Mouse (Mus musculus) adrenal gland, adult 8-10 months (tissue): Measurements from ENCODE around the gene Tmem106b. TPM values are rescaled to one million over a fixed set of nuclear protein-coding genes. Genes with fewer than 3 reads are reported as not detected.
A peak's percentile ranks its signal among the peaks of the same experiment; 100 is the strongest.

Experiments
- DNase-seq: peaks from one replicate; pipeline ENCODE4 v3.0.0; 2022
- total RNA-seq, 4 experiments: library from RNA; stranded (reverse); gene quantifications; 2 replicates each; pipeline ENCODE4 v1.2.4; 2022

Tmem106b gene
- 100 to 1,000 TPM in 3 of 4 experiments, 10 to 100 TPM in 1; 98.9 to 148 (median 129) TPM for total RNA-seq

- peak; percentile 96 for DNase-seq
These were observed at the start of gene Tmem106b for GRCm38 (mm10) chr6:13069302-13070146. Gene Tmem106b (plus strand): TSS chr6:13069759.

GRCm38 (mm10) chr6:13021245-13022100 is 48.1 kb upstream of the Tmem106b start:
- no peak for DNase-seq

DNA sequence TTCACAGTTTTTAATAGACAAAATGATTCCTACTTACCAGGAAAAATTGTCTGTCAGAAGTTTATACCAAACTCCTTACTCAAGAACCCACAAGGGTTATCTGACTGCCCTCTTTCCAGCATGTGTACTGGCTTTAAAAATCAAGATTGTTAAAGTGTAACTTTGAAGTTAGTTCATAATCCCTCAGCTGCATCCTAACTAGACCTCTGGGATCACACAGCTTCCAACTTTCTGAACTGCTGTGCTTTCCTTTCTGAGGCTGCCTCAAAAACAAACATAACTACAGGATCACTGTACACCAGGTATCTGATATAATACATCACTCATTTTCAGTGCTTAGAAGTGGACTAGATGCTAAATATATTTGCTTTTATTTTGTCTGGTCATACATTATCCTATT is 39.0 kb upstream of the Tmem106b start:
- DNase-seq: no peak

GRCm38 (mm10) chr6:13030961-13031360 is 38.6 kb upstream of the Tmem106b start:
- DNase-seq: no peak

- DNase-seq: no peak
These were observed 17.0 kb upstream of the Tmem106b start for GRCm38 (mm10) chr6:13052408-13053200.

DNA sequence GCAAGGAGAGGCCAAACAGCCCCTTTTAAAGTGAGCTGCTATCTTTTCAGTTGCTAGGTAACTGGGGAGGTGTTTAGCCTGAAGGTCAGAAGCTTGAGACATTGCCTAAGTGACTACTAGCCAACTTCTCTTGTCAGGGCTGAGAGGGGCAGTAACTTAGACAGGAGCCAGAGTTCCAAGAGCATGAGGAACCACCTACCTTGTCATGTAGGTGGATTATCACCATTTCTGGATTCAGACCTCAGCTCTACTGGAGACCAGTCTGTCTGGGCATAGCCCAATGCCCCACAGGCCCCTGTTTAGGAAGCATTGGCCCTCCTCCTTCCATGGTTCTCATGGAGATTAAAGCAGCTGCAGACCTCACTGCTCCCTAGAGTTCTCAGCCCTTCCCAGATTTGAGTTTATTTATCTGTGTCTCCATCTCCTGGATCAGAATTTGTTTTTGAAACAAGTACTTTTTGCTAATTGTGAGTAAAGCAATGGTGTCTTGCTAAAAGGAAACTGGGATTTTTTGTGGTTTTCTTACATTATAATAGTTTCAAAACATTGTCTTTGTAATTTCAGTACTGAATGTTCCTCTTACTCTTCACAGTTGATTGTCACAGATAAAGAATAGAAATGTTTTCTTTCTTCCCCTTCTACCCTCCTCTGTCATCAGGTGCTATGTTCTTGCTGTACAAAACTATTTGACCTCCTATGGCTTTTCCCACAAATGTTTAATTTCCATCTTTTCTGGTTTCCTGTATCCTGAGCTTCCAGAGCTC is 8.1 kb upstream of the Tmem106b start:
- no peak for DNase-seq

DNA sequence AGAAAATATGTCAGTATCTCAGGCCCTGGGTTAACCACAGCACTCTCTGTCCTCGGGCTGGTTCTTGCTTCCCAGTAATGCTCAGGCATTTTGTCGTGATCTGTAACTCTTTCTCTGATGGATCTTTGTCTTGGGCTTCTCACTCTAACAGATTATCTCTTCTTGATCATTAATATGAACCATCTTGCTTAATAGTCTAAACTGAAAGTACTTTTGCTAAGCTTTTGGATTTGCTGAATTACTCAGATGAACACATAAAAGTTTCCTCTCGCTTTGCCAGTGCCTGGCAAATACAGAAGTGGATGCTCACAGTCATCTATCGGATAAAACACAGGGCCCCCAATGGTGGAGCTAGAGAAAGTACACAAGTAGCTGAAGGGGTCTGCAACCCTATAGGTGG is 7.5 kb upstream of the Tmem106b start:
- DNase-seq: no peak

GRCm38 (mm10) chr6:13062691-13063255 is 6.8 kb upstream of the Tmem106b start:
- no peak for DNase-seq

DNA sequence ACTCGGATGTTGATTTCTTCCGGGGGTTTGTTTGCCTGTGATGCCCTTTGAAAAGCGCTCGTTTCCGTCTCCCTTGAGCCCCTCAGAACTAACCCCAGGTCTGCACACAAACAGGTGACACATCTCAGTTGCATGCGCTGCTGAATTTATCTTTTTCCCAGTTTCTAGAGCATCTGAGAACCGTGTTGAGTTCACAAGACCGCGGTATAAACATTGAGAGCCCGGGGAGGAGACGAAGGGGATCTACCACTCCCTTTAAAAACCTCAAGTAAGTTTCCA is 527 bp downstream of the Tmem106b start:
- no peak for DNase-seq

DNA sequence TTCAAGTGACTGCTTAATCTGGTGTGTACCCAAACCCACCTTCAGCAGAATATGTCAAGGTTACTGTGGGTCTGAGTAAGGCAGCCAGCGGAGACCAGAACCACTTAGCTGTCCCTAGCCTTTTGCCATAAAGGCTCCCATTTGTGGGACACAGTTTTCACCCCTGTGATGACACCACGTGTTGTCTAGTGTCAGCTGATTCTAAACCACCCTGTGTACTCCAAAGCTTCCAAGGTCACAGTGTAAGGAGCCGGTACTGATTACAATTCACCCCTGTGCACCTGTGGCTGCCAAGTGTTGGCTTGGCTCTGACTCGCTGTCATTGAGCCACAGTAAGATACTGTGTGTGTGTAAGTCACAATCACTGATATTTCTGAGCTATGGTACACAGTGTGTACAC is 926 bp downstream of the Tmem106b start:
- peak; percentile 19 for DNase-seq

DNA sequence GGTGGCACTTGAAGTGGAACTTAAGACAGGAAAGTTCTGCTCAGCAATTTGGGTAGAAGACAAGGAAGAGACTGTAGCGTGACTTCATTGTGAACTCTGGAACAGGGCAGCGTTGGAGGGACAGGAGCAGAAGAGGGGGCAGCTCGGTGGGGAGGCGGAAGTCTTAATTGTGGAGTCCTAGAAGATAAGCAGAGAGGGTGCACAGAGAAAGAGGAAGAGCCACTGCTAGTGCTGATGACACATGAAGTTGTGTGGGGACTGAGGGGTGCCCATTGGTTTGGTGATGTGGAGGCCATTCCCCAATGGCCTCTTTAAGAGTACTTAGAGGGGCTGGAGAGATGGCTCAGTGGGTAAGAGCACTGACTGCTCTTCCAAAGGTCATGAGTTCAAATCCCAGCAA is 3.5 kb downstream of the Tmem106b start:
- DNase-seq: no peak

DNA sequence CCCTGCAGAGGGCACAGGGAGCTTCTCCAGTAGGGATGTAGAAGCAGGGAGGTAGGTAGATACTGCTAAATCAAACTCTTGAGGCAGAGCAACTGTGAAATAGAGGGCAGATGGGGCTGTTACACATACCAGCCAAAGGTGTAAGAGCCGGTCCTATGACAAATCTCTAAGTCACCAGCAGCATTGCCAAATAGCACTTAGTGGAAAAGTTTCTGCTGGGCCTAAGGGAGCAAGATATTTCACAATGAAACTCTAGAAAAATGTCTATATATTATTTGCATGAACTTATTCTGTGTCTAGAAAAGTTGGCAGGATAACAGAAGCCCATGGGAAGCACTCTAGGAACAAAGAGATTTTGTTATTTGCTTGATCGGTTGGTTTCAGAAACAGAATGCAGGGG is 4.3 kb downstream of the Tmem106b start:
- DNase-seq: no peak

DNA sequence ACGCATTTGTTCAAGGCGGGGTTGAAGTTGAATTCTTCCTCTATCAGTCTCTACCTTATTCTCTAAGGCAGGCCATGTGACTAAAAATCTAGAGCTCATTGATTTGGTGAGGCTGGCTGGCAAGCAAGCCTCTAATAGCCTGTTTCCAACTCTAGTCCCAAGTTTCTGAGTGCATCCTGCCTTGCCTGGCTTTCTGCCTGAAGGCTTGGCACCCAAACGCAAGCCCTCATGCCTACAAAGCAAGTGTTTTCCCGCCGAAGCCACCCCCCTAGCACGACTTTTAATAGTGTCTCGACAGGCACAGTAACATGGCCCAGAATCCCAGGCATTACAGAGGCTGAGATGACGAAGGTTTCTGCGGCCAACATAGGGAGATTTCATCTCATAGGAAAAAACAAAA is 13.3 kb downstream of the Tmem106b start:
- DNase-seq: no peak

- no peak for DNase-seq
These were observed 27.3 kb downstream of the Tmem106b start for GRCm38 (mm10) chr6:13096656-13097435.

GRCm38 (mm10) chr6:13100137-13100536 is 30.6 kb downstream of the Tmem106b start:
- DNase-seq: no peak

DNA sequence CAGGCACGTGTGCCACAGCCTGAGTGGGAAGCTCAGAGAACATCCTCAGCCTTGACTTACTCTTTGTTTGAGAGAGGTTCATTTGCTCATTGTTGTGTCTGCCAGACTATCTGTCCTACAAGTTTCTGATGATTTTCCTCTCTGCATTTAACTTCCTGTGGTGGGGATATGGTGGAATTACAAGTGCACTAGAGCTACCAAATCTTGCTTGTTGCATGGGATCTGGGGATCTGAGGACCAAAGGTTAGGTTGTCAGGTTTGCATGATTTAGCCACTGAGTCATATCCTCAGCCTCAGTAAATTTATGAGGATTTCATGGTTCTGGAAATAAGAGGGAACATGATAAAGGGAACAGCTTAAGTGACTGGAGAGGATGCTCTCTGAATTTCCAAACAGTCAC is 39.1 kb downstream of the Tmem106b start:
- no peak for DNase-seq

GRCm38 (mm10) chr6:13137255-13137654 is 67.7 kb downstream of the Tmem106b start:
- no peak for DNase-seq
